Mouse (Mus musculus) lung, embryonic 14.5 days (tissue): ENCODE measurements around the gene Edc4. TPM values are rescaled to one million over a fixed set of nuclear protein-coding genes. Genes with fewer than 3 reads are reported as not detected.

ENCODE experiments used
- ATAC-seq: fragments of 200-750 bp; cut with Nextera tagmentation; 2 replicates; pipeline ENCODE4 v1.8.0; 2017; ENCODE audit warnings: mild to moderate bottlenecking, moderate TSS enrichment, moderate library complexity; ENCODE audit not compliant: insufficient read depth
- DNase-seq: peaks from one replicate; pipeline ENCODE4 v3.0.0-alpha.2; 2015
- H3K27ac ChIP-seq: fragments of 300-500 bp; sonication (generic); 2 replicates; pipeline ENCODE4 v1.5.1; 2014; ENCODE audit warnings: low read depth, mild to moderate bottlenecking, moderate library complexity
- H3K27me3 ChIP-seq: fragments of 300-500 bp; sonication (generic); 2 replicates; pipeline ENCODE4 v1.6.1; 2014; ENCODE audit warnings: low read length, control low read depth; ENCODE audit not compliant: insufficient read depth
- H3K36me3 ChIP-seq: fragments of 300-500 bp; sonication (generic); 2 replicates; pipeline ENCODE4 v1.6.1; 2014; ENCODE audit warnings: control low read depth; ENCODE audit not compliant: insufficient read depth
- H3K4me1 ChIP-seq: fragments of 300-500 bp; sonication (generic); 2 replicates; pipeline ENCODE4 v1.6.1; 2014; ENCODE audit warnings: antibody characterized with exemption, control low read depth; ENCODE audit not compliant: insufficient read depth
- H3K4me2 ChIP-seq: fragments of 300-500 bp; sonication (generic); 2 replicates; pipeline ENCODE4 v1.6.1; 2014; ENCODE audit warnings: mild to moderate bottlenecking
- H3K4me3 ChIP-seq: fragments of 300-500 bp; sonication (generic); 2 replicates; pipeline ENCODE4 v1.5.1; 2014; ENCODE audit warnings: low read depth, low read length
- H3K9ac ChIP-seq: fragments of 300-500 bp; sonication (generic); 2 replicates; pipeline ENCODE4 v1.6.1; 2014
- H3K9me3 ChIP-seq: fragments of 300-500 bp; sonication (generic); 2 replicates; pipeline ENCODE4 v1.6.1; 2016; ENCODE audit warnings: low read depth, low read length, control low read depth
- CTCF ChIP-seq: IDR thresholded peaks from 2 replicates; pipeline ENCODE4 v1.5.1; 2016; ENCODE audit warnings: antibody characterized with exemption, low read depth
- WGBS: fragments of 180-500 bp; shearing (Covaris S2); extraction: QIAGEN DNeasy Blood & Tissue Kit; methylation state at CpG from one replicate; pipeline ENCODE4 v1.1.7; 2014; 5-methylcytosine and 5-hydroxymethylcytosine counted together
- polyA plus RNA-seq: library from polyadenylated mRNA; unstranded; fragments of >200 nt; fragmentation: Nextera tagmentation; extraction: Ambion mirVana; gene quantifications from 2 replicates; pipeline ENCODE4 v1.2.1, GENCODE M21; 2014

The Edc4 gene
- polyA plus RNA-seq, 1 experiment from 2014 or later = 55.4 TPM

- no peak for DNase-seq
- Histone ChIP-seq H3K9ac (no peak overlapping the region), H3K27me3 (no peaks in the 10 kb centered on the region), H3K36me3 (peaks cover 57% of the 10 kb centered on the region), H3K4me3 (no peak overlapping the region), H3K4me2 (no peak overlapping the region), H3K27ac (no peak overlapping the region), H3K4me1 (no peaks in the 10 kb centered on the region), H3K9me3 (no peaks in the 10 kb centered on the region)
- no peak for TF ChIP-seq CTCF
- ATAC-seq = no peak
- 90% methylated on average over 11 of the region's 11 CpGs for WGBS
Observed at GRCm38 (mm10) chr8:105942026-105942425, 61.3 kb downstream of the Edc4 start.

GRCm38 (mm10) chr8:105942542-105942941 is 61.9 kb downstream of the Edc4 start:
- TF ChIP-seq CTCF = no peak
- Histone ChIP-seq H3K4me1 (no peaks in the 10 kb centered on the region), H3K27ac (no peak overlapping the region), H3K9me3 (no peaks in the 10 kb centered on the region), H3K9ac (no peak overlapping the region), H3K4me2 (no peak overlapping the region), H3K27me3 (no peaks in the 10 kb centered on the region), H3K4me3 (no peak overlapping the region), H3K36me3 (peaks cover 62% of the 10 kb centered on the region)
- ATAC-seq (no peak), DNase-seq (no peak)
- WGBS = 89% methylated on average over 5 of the region's 5 CpGs

GRCm38 (mm10) chr8:105943321-105943739 is 62.6 kb downstream of the Edc4 start, which contains the start of gene Lcat:
TSS of gene Lcat (minus strand) at chr8:105943382.
- DNase-seq (no peak), ATAC-seq (no peak)
- no peak for TF ChIP-seq CTCF
- Histone ChIP-seq H3K27me3 (no peaks in the 10 kb centered on the region), H3K9me3 (no peaks in the 10 kb centered on the region), H3K36me3 (peaks cover 69% of the 10 kb centered on the region), H3K4me3 (no peak within 1 kb of the TSS), H3K4me1 (no peaks in the 10 kb centered on the region), H3K27ac (no peak within 1 kb of the TSS), H3K9ac (no peak within 1 kb of the TSS), H3K4me2 (no peak within 1 kb of the TSS)
- 75% methylated on average over 8 of the region's 8 CpGs for WGBS

Other genes starting within 250 kb of the Edc4 start
- gene Ctcf, start 244.3 kb upstream of the Edc4 start, polyA plus RNA-seq = 127 and 129 TPM in 2 replicates
- 0.69 and 0.89 TPM in 2 replicates for gene Agrp, start 243.5 kb upstream of the Edc4 start, polyA plus RNA-seq
- gene Carmil2, start 194.6 kb upstream of the Edc4 start, polyA plus RNA-seq = 0.70 and 1.1 TPM in 2 replicates
- 62.2 and 68.6 TPM in 2 replicates for gene Acd, start 179.8 kb upstream of the Edc4 start, polyA plus RNA-seq
- 13.4 and 13.6 TPM in 2 replicates for gene Pard6a, start 179.7 kb upstream of the Edc4 start, polyA plus RNA-seq
- 0.15 TPM in 1 of 2 replicates, not detected in the other for gene 4933405L10Rik, start 173.2 kb upstream of the Edc4 start, polyA plus RNA-seq
- 28.7 and 29.7 TPM in 2 replicates for gene Enkd1, start 172.7 kb upstream of the Edc4 start, polyA plus RNA-seq
- gene Gfod2, start 122.2 kb upstream of the Edc4 start, polyA plus RNA-seq = 21.2 and 22.6 TPM in 2 replicates
- gene Ranbp10, start 53.5 kb upstream of the Edc4 start, polyA plus RNA-seq = 12.2 and 13.8 TPM in 2 replicates
- 0.09 and 0.11 TPM in 2 replicates for gene Tsnaxip1, start 53.1 kb upstream of the Edc4 start, polyA plus RNA-seq
- gene Cenpt, start 27.6 kb upstream of the Edc4 start, polyA plus RNA-seq = 41.4 and 46.2 TPM in 2 replicates
- 62.7 and 70.7 TPM in 2 replicates for gene Thap11, start 25.7 kb upstream of the Edc4 start, polyA plus RNA-seq
- gene Nutf2, start 20.3 kb upstream of the Edc4 start, polyA plus RNA-seq = 317 and 347 TPM in 2 replicates
- 0.97 TPM in 1 of 2 replicates, not detected in the other for gene Nrn1l, start 12.7 kb downstream of the Edc4 start, polyA plus RNA-seq
- 32.0 and 33.7 TPM in 2 replicates for gene Pskh1, start 19.6 kb downstream of the Edc4 start, polyA plus RNA-seq
- 0.41 and 0.68 TPM in 2 replicates for gene Ctrl, start 53.0 kb downstream of the Edc4 start, polyA plus RNA-seq
- gene Psmb10, start 57.6 kb downstream of the Edc4 start, polyA plus RNA-seq = 33.6 and 34.0 TPM in 2 replicates
- gene Lcat, start 62.5 kb downstream of the Edc4 start, polyA plus RNA-seq = 1.2 and 2.1 TPM in 2 replicates
- gene Slc12a4, start 85.2 kb downstream of the Edc4 start, polyA plus RNA-seq = 32.9 and 35.8 TPM in 2 replicates
- gene Dpep3, start 98.5 kb downstream of the Edc4 start, polyA plus RNA-seq = not detected in 2 replicates
- 20.0 and 20.3 TPM in 2 replicates for gene Dus2, start 110.5 kb downstream of the Edc4 start, polyA plus RNA-seq
- not detected in 2 replicates for gene Dpep2nb, start 125.1 kb downstream of the Edc4 start, polyA plus RNA-seq
- gene Ddx28, start 131.0 kb downstream of the Edc4 start, polyA plus RNA-seq = 19.1 and 19.5 TPM in 2 replicates
- 7.1 and 7.6 TPM in 2 replicates for gene Nfatc3, start 178.0 kb downstream of the Edc4 start, polyA plus RNA-seq